Mouse (Mus musculus) embryonic fibroblast, embryonic 13.5 days (primary cell): ENCODE measurements around the gene Bax.

ENCODE experiments used
- CTCF ChIP-seq: IDR thresholded peaks from 2 replicates; pipeline ENCODE4 v1.5.1; 2011; ENCODE audit warnings: mild to moderate bottlenecking, control low read depth, low read length, moderate library complexity, borderline replicate concordance; ENCODE audit not compliant: insufficient read depth
- POLR2A ChIP-seq: IDR thresholded peaks from 2 replicates; pipeline ENCODE4 v1.6.1; 2011; ENCODE audit warnings: low read depth, mild to moderate bottlenecking, control low read depth, low read length, moderate library complexity

DNA sequence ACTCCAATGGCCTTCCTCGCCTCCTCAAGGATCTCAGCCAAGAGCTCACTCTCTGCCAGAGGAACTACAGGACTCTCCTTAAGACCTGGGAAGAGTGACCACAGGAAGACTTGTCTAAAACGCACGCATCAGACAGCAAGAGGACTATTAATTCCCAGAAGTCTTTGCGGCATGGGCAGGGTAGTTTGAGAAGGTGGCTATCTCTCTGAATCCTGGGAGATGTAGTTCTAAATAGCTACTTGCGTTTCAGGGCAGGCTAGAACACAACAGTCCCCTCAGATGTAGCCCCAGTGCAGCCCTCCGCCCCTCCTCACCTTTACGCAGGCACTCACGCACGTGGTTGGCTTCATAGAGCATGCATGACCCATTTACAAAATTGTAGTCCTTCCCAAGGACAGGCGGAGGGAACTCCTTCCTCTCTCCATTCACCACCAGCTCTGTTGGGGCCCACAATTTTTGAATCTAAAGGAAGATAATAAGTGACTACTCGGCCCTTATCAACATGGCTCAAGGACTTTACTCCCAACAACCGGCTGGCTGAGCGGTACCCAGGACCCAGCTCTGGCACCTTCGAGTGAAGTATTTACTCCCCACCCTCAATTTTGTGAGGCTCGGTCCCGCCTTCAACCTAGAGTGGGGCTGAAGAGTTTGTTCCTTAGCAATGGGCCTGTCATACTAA lies 8.7 kb upstream of the Bax start:
- TF ChIP-seq CTCF: no peak
- peak; percentile 49; the same call in 1 of the 2 replicates for TF ChIP-seq POLR2A
